Mouse (Mus musculus) layer of hippocampus, adult 2 months (tissue): ENCODE measurements around the gene Slc52a3. TPM values are rescaled to one million over a fixed set of nuclear protein-coding genes. Genes with fewer than 3 reads are reported as not detected.

ENCODE experiments used
- DNase-seq, 2 experiments: peaks; one replicate each; pipeline ENCODE4 v3.0.0; 2022; ENCODE audit warnings: low spot score in 2 of 2
- H3K27ac ChIP-seq: fragments of 200-600 bp; 2 replicates; pipeline ENCODE4 v1.8.1; 2022
- H3K4me3 ChIP-seq: fragments of 200-600 bp; 2 replicates; pipeline ENCODE4 v1.8.1; 2022; ENCODE audit warnings: mild to moderate bottlenecking
- CTCF ChIP-seq: fragments of 200-600 bp; conservative IDR thresholded peaks from 2 replicates; pipeline ENCODE4 v1.8.1; 2022; ENCODE audit warnings: antibody characterized with exemption, mild to moderate bottlenecking, moderate library complexity
- total RNA-seq, 2 experiments: library from RNA; stranded (reverse); gene quantifications; 2 replicates each; pipeline ENCODE4 v1.2.3; 2021

Slc52a3 gene
- total RNA-seq, 2 experiments from 2014 or later: 2.8 to 2.9 TPM

- no peak for DNase-seq
- TF ChIP-seq CTCF: no peak
- Histone ChIP-seq H3K27ac (0 out of 2 replicates have a peak overlapping the region, but pooled peaks have one; percentile 19), H3K4me3 (no peak overlapping the region)
Measured at GRCm38 (mm10) chr2:152012701-152013100, 16.4 kb downstream of the Slc52a3 start.

GRCm38 (mm10) chr2:152015997-152016396, 19.7 kb downstream of the Slc52a3 start:
- H3K27ac ChIP-seq: no peak overlapping the region
- TF ChIP-seq CTCF: no peak
- no peak overlapping the region for H3K4me3 ChIP-seq
- DNase-seq: no peak

GRCm38 (mm10) chr2:152016666-152017065, 20.4 kb downstream of the Slc52a3 start:
- H3K4me3 ChIP-seq: no peak overlapping the region
- no peak overlapping the region for H3K27ac ChIP-seq
- TF ChIP-seq CTCF: no peak
- DNase-seq: no peak

- Histone ChIP-seq H3K4me3 (no peak overlapping the region), H3K27ac (no peak overlapping the region)
- peak in 1 of 2 experiments; percentile 61 for DNase-seq
- peak; percentile 87 for TF ChIP-seq CTCF
Measured at GRCm38 (mm10) chr2:152020255-152020654, 23.9 kb downstream of the Slc52a3 start.

- Histone ChIP-seq H3K27ac (no peak overlapping the region), H3K4me3 (no peak overlapping the region)
- peak; percentile 46 for TF ChIP-seq CTCF
- no peak for DNase-seq
Measured at GRCm38 (mm10) chr2:152022022-152022421, 25.7 kb downstream of the Slc52a3 start.

GRCm38 (mm10) chr2:152024883-152025422, 28.6 kb downstream of the Slc52a3 start:
- Histone ChIP-seq H3K4me3 (no peak overlapping the region), H3K27ac (no peak overlapping the region)
- DNase-seq: no peak
- no peak for TF ChIP-seq CTCF

- peak; percentile 86 for TF ChIP-seq CTCF
- DNase-seq: peak; percentile 82 to 91
- Histone ChIP-seq H3K27ac (peak overlapping the region; percentile 57; the same call in 1 of the 2 replicates), H3K4me3 (peak overlapping the region; percentile 76)
Measured at GRCm38 (mm10) chr2:152029252-152030082, 33.2 kb downstream of the Slc52a3 start.

GRCm38 (mm10) chr2:152030986-152031385, 34.7 kb downstream of the Slc52a3 start:
- Histone ChIP-seq H3K4me3 (no peak overlapping the region), H3K27ac (no peak overlapping the region)
- DNase-seq: no peak
- no peak for TF ChIP-seq CTCF

- DNase-seq: no peak
- TF ChIP-seq CTCF: no peak
- Histone ChIP-seq H3K27ac (no peak overlapping the region), H3K4me3 (no peak overlapping the region)
Measured at GRCm38 (mm10) chr2:152040101-152040500, 43.8 kb downstream of the Slc52a3 start.

GRCm38 (mm10) chr2:152047116-152048002, 51.0 kb downstream of the Slc52a3 start:
- no peak overlapping the region; the same call in 1 of the 2 replicates for H3K4me3 ChIP-seq
- H3K27ac ChIP-seq: no peak overlapping the region
- no peak for DNase-seq
- TF ChIP-seq CTCF: no peak

- Histone ChIP-seq H3K4me3 (peak overlapping the region; percentile 51), H3K27ac (no peak overlapping the region)
- TF ChIP-seq CTCF: no peak
- DNase-seq: peak in 1 of 2 experiments; percentile 23
Measured at GRCm38 (mm10) chr2:152048003-152048980, 52.0 kb downstream of the Slc52a3 start.

- no peak overlapping the region for H3K27ac ChIP-seq
- no peak for DNase-seq
- no peak for TF ChIP-seq CTCF
- H3K4me3 ChIP-seq: peak overlapping the region; percentile 51
Measured at GRCm38 (mm10) chr2:152048981-152049441, 52.7 kb downstream of the Slc52a3 start.
